Mouse (Mus musculus) hindbrain, embryonic 13.5 days (tissue): ENCODE measurements at regions not wholly inside any gene's neighbourhood (a gene's known extent, or its start where the extent isn't known, plus 50 kb on each side); places are given as distances from the start of the nearest gene placed in this dataset.
A peak's percentile ranks its signal among the peaks of the same experiment; 100 is the strongest.

Experiments
- ATAC-seq: fragments of 200-750 bp; cut with Nextera tagmentation; 2 replicates; pipeline ENCODE4 v1.8.0; 2017; ENCODE audit warnings: moderate TSS enrichment; ENCODE audit not compliant: low FRiP score
- H3K27ac ChIP-seq: fragments of 300-500 bp; sonication (generic); 2 replicates; pipeline ENCODE4 v1.5.1; 2015; ENCODE audit warnings: inconsistent platforms, mild to moderate bottlenecking, moderate library complexity
- H3K27me3 ChIP-seq: fragments of 300-500 bp; sonication (generic); 2 replicates; pipeline ENCODE4 v1.6.1; 2015; ENCODE audit warnings: mild to moderate bottlenecking, inconsistent platforms
- H3K36me3 ChIP-seq: fragments of 300-500 bp; sonication (generic); 2 replicates; pipeline ENCODE4 v1.6.1; 2015; ENCODE audit warnings: mild to moderate bottlenecking, inconsistent platforms
- H3K4me1 ChIP-seq: fragments of 300-500 bp; sonication (generic); replicated peaks from 2 replicates; pipeline ENCODE4 v1.6.1; 2015; ENCODE audit warnings: inconsistent platforms
- H3K4me2 ChIP-seq: fragments of 300-500 bp; sonication (generic); 2 replicates; pipeline ENCODE4 v1.6.1; 2015; ENCODE audit warnings: inconsistent platforms, mild to moderate bottlenecking, moderate library complexity
- H3K4me3 ChIP-seq: fragments of 300-500 bp; sonication (generic); 2 replicates; pipeline ENCODE4 v1.5.1; 2015; ENCODE audit warnings: mild to moderate bottlenecking, inconsistent platforms
- H3K9ac ChIP-seq: fragments of 300-500 bp; sonication (generic); 2 replicates; pipeline ENCODE4 v1.6.1; 2015; ENCODE audit warnings: mild to moderate bottlenecking, inconsistent platforms
- H3K9me3 ChIP-seq: fragments of 300-500 bp; sonication (generic); 2 replicates; pipeline ENCODE4 v1.6.1; 2016; ENCODE audit warnings: inconsistent platforms
- WGBS: fragments of 180-500 bp; shearing (Covaris S2); methylation state at CpG from one replicate; pipeline ENCODE4 v1.1.7; 2015; 5-methylcytosine and 5-hydroxymethylcytosine counted together

DNA sequence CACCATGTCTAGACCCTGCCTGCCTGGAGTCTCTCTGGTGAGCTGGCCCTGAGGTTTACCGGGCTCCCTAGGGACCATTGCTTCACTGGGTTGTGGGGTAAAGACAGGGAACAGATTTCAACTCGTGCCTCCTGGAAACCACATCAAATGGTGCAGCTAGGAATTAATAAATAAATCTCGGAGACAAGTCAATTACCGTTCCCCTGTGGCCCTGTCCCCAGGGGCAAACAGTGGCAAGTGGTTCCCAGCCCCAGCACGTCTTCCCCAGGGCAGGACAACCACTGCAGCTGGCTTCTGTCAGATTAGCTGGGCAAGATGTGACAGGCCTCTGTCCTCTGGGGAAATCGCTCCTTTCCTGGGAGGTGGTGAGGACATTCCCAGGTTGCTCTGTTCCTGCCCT, 54.3 kb upstream of the Haao start:
- whole genome bisulfite sequencing: 47% methylated on average over 6 of the region's 6 CpGs
- Histone ChIP-seq H3K9me3 (no peaks in the 10 kb centered on the region), H3K27me3 (no peaks in the 10 kb centered on the region), H3K4me3 (no peak overlapping the region), H3K9ac (0 out of 2 replicates have a peak overlapping the region, but pooled peaks have one; percentile 24), H3K4me1 (peaks cover 7% of the 10 kb centered on the region), H3K4me2 (no peak overlapping the region), H3K36me3 (no peaks in the 10 kb centered on the region), H3K27ac (no peak overlapping the region)
- ATAC-seq: no peak

DNA sequence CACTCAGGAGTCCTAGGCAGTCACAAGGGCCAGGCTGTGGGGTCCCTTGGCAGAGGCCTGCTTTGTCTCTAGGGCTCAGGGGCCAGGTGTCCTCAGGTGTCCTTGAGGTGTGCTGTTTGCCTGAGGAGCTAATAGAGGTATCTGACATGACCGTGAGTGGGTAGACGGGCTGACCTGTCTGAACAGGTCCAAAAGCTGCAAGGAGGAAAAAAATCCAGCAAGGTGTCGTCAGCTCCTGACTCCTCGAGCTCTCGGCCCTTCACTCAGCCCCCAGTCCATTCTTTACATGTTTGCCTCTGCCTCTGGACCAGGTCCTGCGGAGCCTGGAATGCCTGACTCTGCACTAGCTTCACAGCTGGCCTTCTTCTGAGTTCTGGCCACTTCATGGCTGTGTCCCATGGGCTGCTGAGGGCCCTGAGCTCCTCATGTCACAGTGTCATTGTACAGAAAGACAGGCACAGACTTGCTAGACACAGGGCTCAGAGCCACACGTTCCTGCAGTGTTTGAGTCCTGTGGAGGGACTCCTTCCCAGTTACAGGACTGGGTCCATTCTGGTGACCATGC, 51.9 kb upstream of the Haao start:
- H3K36me3 ChIP-seq: no peaks in the 10 kb centered on the region
- H3K9ac ChIP-seq: no peak overlapping the region
- no peaks in the 10 kb centered on the region for H3K9me3 ChIP-seq
- H3K4me2 ChIP-seq: no peak overlapping the region
- no peaks in the 10 kb centered on the region for H3K27me3 ChIP-seq
- H3K27ac ChIP-seq: no peak overlapping the region
- H3K4me3 ChIP-seq: no peak overlapping the region
- H3K4me1 ChIP-seq: peaks cover 7% of the 10 kb centered on the region
- WGBS: 82% methylated on average over 7 of the region's 7 CpGs
- ATAC-seq: no peak

DNA sequence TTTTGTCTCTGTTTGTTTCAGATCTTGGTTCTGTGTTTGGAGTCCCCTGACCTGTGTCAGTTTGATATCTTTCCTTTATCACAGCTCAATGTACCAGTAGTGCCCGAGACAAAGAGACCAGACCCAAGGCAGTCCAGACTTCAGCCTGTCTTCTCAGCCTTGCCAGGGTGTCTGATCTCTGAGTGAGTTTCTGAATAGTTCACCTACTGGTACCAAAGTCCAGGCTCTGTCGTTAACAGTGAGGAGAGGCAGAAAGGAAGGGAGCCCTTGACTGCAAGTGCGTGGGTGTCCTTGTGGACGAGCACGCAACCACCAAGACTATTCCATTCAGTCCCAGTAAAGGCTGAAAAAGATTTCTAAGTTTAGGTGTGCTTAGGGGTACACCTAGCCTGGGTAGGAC, 50.8 kb upstream of the Haao start:
- Histone ChIP-seq H3K36me3 (no peaks in the 10 kb centered on the region), H3K4me2 (no peak overlapping the region), H3K27ac (no peak overlapping the region), H3K4me3 (no peak overlapping the region), H3K9ac (no peak overlapping the region), H3K9me3 (no peaks in the 10 kb centered on the region), H3K4me1 (peaks cover 7% of the 10 kb centered on the region), H3K27me3 (no peaks in the 10 kb centered on the region)
- ATAC-seq: no peak
- WGBS: 90% methylated on average over 5 of the region's 5 CpGs
